Mouse (Mus musculus): Measurements from ENCODE around the gene Stab1. TPM values are rescaled to one million over a fixed set of nuclear protein-coding genes. Genes with fewer than 3 reads are reported as not detected.

Stab1 gene
- polyA plus RNA-seq, 1 experiment from 2014 or later = 76.1 TPM

DNA sequence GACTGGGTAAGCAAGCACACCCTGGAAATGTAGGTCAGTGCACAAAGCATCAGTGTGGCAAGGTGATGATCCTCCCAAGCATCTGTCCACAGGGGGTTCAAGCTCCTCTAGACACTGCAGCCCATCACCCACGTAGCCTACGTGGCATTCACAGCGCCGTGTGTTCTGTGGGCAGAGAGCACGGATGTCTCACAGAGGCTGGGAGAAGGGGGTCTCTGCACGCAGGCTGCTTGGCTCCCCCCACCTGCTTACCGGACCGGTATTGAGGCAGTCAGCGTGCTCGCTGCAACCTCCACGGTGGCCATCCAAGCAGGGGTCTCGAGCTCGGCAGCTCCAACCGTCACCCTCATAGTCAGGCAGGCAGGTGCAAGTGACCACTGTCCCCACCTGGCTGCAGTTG lies 27.4 kb downstream of the Stab1 start:
- Histone ChIP-seq H3K9ac (ENCODE audit: low read depth, low read length) (no peak overlapping the region), H3K36me3 (ENCODE audit: control insufficient read depth, insufficient read depth, low read length) (peaks cover 60% of the 10 kb centered on the region), H3K4me3 (ENCODE audit: low read depth, low read length) (no peak overlapping the region), H3K4me1 (ENCODE audit: control insufficient read depth, insufficient read depth, low read length) (no peaks in the 10 kb centered on the region), H3K27ac (replicated peaks; ENCODE audit: low read depth, low read length) (no peak overlapping the region), H3K4me2 (ENCODE audit: low read depth, low read length) (no peak overlapping the region), H3K9me3 (ENCODE audit: control insufficient read depth, low read length) (no peaks in the 10 kb centered on the region), H3K27me3 (replicated peaks; ENCODE audit: control insufficient read depth, insufficient read depth, low read length) (no peaks in the 10 kb centered on the region)
- ATAC-seq (ENCODE audit: low read depth) (no peak), DNase-seq (ENCODE audit: low spot score) (no peak)
- WGBS = 98% methylated on average over 14 of the region's 14 CpGs

DNA sequence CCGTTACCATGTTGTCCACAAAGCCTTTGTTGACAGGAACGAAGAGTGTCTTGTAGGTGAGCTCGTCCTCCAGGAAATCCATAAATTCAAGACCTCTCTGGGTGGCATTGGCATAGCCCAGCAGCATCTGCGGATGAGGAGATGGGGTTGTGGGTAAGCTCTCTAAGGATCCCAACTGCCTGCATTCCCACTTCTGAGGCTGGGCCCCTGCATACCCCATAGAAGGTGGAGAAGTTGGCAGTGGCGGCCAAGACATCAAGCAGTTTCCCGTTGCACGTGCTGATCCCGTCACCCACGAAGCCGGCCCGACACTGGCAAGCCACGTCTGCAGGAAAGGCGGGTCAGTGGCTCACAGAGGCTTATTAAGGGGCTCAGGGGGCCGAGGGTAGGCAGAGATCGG lies 28.3 kb downstream of the Stab1 start:
- Histone ChIP-seq H3K4me2 (ENCODE audit: low read depth, low read length) (no peak overlapping the region), H3K4me1 (ENCODE audit: control insufficient read depth, insufficient read depth, low read length) (no peaks in the 10 kb centered on the region), H3K36me3 (ENCODE audit: control insufficient read depth, insufficient read depth, low read length) (peaks cover 69% of the 10 kb centered on the region), H3K27ac (replicated peaks; ENCODE audit: low read depth, low read length) (no peak overlapping the region), H3K9me3 (ENCODE audit: control insufficient read depth, low read length) (no peaks in the 10 kb centered on the region), H3K27me3 (replicated peaks; ENCODE audit: control insufficient read depth, insufficient read depth, low read length) (no peaks in the 10 kb centered on the region), H3K9ac (ENCODE audit: low read depth, low read length) (no peak overlapping the region), H3K4me3 (ENCODE audit: low read depth, low read length) (no peak overlapping the region)
- ATAC-seq (ENCODE audit: low read depth) = no peak
- WGBS = 91% methylated on average over 15 of the region's 15 CpGs
- no peak for DNase-seq (ENCODE audit: low spot score)

DNA sequence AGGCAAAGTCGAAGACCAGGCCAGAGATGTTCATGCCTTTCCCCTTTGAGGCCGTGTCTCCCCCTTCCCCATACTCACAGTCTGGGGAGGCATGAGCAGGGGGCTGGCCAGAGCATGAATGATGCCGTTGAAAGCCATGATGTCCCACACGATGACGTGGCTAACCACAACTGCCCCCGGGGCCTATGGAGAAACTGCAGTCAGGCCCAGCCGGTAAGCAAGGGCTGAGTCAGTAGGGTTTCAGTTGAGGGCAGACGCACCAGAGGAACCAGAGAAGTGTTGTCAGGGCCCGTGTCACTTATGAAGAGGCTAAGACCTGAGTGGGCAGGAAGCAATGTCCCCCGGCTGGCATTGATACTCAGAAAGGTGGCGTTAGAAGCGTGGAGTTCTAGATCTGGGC lies 28.8 kb downstream of the Stab1 start:
- DNase-seq (ENCODE audit: low spot score) = no peak
- H3K36me3 ChIP-seq (ENCODE audit: control insufficient read depth, insufficient read depth, low read length) = peaks cover 74% of the 10 kb centered on the region

DNA sequence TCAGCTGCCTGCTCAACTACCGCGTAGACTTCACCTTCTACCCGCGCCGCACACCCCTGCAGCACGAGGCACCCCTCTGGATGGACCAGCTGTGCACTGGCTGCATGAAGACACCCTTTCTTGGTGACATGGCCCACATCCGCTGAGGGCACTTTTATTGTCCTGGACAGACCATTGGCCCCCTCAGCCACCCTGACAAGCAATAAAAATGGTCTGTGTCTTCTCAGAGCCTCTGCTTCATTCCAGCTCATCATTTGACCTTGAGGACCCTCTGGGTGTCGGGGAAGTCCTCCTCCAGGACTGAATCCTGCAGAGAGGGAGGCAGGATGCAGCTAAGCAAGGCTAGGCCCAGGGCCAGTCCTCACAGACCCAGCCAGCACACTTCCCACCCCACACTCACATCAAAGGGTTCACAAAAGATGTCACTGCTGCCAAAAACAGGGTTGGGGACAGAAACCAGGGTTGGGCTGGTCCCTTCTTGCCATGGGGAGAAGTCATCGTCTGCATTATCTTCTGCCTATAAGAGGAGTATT lies 29.5 kb downstream of the Stab1 start:
- Histone ChIP-seq H3K9ac (ENCODE audit: low read depth, low read length) (no peak overlapping the region), H3K27me3 (replicated peaks; ENCODE audit: control insufficient read depth, insufficient read depth, low read length) (no peaks in the 10 kb centered on the region), H3K9me3 (ENCODE audit: control insufficient read depth, low read length) (no peaks in the 10 kb centered on the region), H3K27ac (replicated peaks; ENCODE audit: low read depth, low read length) (no peak overlapping the region), H3K4me2 (ENCODE audit: low read depth, low read length) (no peak overlapping the region), H3K4me1 (ENCODE audit: control insufficient read depth, insufficient read depth, low read length) (peaks cover 8% of the 10 kb centered on the region), H3K4me3 (ENCODE audit: low read depth, low read length) (no peak overlapping the region), H3K36me3 (ENCODE audit: control insufficient read depth, insufficient read depth, low read length) (peaks cover 79% of the 10 kb centered on the region)
- WGBS = 89% methylated on average over 9 of the region's 9 CpGs
- no peak for ATAC-seq (ENCODE audit: low read depth)
- DNase-seq (ENCODE audit: low spot score) = no peak

More for the DNA sequence above, 28.8 kb downstream of the Stab1 start:
- WGBS = 81% methylated on average over 12 of the region's 12 CpGs
- Histone ChIP-seq H3K9ac (ENCODE audit: low read depth, low read length) (no peak overlapping the region), H3K4me3 (ENCODE audit: low read depth, low read length) (no peak overlapping the region), H3K4me2 (ENCODE audit: low read depth, low read length) (no peak overlapping the region), H3K27me3 (replicated peaks; ENCODE audit: control insufficient read depth, insufficient read depth, low read length) (no peaks in the 10 kb centered on the region), H3K9me3 (ENCODE audit: control insufficient read depth, low read length) (no peaks in the 10 kb centered on the region), H3K27ac (replicated peaks; ENCODE audit: low read depth, low read length) (no peak overlapping the region), H3K4me1 (ENCODE audit: control insufficient read depth, insufficient read depth, low read length) (0 out of 2 replicates have a peak, but pooled peaks cover under 1% of the 10 kb centered on the region)
- no peak for ATAC-seq (ENCODE audit: low read depth)

DNA sequence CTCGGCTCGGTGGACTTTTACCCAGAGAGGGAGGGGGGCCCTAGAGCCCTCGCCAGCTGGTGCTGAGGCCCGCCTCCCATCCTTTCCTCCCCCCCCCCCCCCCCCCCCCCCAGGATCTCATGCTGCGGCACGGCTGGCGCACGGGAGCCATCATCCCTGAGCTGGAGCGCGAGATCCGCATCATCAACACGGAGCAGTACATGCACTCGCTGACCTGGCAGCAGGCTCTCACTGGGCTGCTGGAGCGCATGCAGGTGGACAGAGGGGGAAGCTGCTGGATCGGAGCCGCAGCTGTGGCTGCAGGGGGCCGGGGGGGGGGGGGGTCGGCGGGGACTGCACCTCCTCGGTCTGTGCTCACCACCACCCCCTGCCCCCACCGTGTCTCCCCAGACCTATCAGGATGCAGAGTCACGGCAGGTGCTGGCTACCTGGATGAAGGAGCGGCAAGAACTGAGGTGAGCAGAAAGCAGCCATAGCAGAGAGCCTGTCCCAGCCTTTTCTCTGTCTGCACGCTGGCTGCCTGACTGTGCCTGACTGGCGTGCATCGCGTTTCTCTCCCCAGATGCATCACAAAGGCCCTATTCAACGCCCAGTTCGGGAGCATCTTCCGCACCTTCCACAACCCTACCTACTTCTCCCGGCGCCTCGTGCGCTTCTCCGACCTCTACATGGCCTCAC lies 30.1 kb downstream of the Stab1 start:
- Histone ChIP-seq H3K4me1 (ENCODE audit: control insufficient read depth, insufficient read depth, low read length) (peaks cover 13% of the 10 kb centered on the region), H3K9me3 (ENCODE audit: control insufficient read depth, low read length) (no peaks in the 10 kb centered on the region), H3K9ac (ENCODE audit: low read depth, low read length) (no peak overlapping the region), H3K4me2 (ENCODE audit: low read depth, low read length) (no peak overlapping the region), H3K36me3 (ENCODE audit: control insufficient read depth, insufficient read depth, low read length) (peaks cover 79% of the 10 kb centered on the region), H3K27ac (replicated peaks; ENCODE audit: low read depth, low read length) (no peak overlapping the region), H3K27me3 (replicated peaks; ENCODE audit: control insufficient read depth, insufficient read depth, low read length) (no peaks in the 10 kb centered on the region), H3K4me3 (ENCODE audit: low read depth, low read length) (no peak overlapping the region)
- ATAC-seq (ENCODE audit: low read depth) (no peak), DNase-seq (ENCODE audit: low spot score) (no peak)
- WGBS = 93% methylated on average over 18 of the region's 35 CpGs

DNA sequence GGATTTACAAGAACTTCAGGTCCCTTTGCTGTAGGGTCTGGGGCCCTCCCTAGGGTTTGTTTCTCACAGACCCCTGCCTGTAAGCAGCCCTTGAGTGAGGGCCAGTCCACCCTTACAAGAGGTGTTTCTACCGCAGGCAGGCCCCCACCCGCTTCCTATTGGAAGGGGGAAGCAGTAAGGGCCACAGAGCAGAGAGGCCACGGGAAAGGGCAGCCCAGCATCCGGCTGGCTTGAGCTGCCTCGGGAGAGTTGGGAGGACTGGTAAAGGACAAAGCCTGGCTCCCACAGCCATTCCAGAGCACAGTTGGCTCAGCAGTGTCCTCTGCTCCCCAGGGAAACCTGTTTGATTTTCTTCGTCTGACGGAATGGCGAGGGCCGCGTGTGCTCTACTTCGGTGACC lies 30.6 kb downstream of the Stab1 start:
- Histone ChIP-seq H3K4me1 (ENCODE audit: control insufficient read depth, insufficient read depth, low read length) (peaks cover 19% of the 10 kb centered on the region), H3K36me3 (ENCODE audit: control insufficient read depth, insufficient read depth, low read length) (peaks cover 79% of the 10 kb centered on the region), H3K4me2 (ENCODE audit: low read depth, low read length) (no peak overlapping the region), H3K4me3 (ENCODE audit: low read depth, low read length) (no peak overlapping the region), H3K27ac (replicated peaks; ENCODE audit: low read depth, low read length) (no peak overlapping the region), H3K9me3 (ENCODE audit: control insufficient read depth, low read length) (no peaks in the 10 kb centered on the region), H3K27me3 (replicated peaks; ENCODE audit: control insufficient read depth, insufficient read depth, low read length) (no peaks in the 10 kb centered on the region), H3K9ac (ENCODE audit: low read depth, low read length) (no peak overlapping the region)
- ATAC-seq (ENCODE audit: low read depth) (no peak), DNase-seq (ENCODE audit: low spot score) (no peak)
- 73% methylated on average over 11 of the region's 11 CpGs for WGBS

DNA sequence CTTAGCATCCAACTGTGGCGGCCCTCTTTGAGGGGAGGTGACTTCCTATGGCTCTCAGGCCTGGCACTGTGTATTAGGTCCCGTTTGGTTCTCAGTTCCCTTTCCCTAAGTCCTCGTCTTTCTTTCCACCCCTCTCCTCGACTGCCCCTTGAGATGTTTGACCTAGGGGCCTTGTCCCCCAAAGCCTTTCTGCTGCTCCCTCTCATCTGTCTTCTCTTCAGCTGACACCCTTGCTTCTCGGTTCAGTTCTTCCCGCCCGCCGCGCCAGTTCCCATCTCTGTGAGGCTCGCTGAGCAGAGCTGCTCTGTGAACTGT lies 31.2 kb downstream of the Stab1 start:
- 82% methylated on average over 10 of the region's 10 CpGs for WGBS
- Histone ChIP-seq H3K9ac (ENCODE audit: low read depth, low read length) (no peak overlapping the region), H3K4me2 (ENCODE audit: low read depth, low read length) (no peak overlapping the region), H3K27me3 (replicated peaks; ENCODE audit: control insufficient read depth, insufficient read depth, low read length) (no peaks in the 10 kb centered on the region), H3K27ac (replicated peaks; ENCODE audit: low read depth, low read length) (no peak overlapping the region), H3K4me3 (ENCODE audit: low read depth, low read length) (no peak overlapping the region), H3K36me3 (ENCODE audit: control insufficient read depth, insufficient read depth, low read length) (peaks cover 77% of the 10 kb centered on the region), H3K9me3 (ENCODE audit: control insufficient read depth, low read length) (no peaks in the 10 kb centered on the region), H3K4me1 (ENCODE audit: control insufficient read depth, insufficient read depth, low read length) (peaks cover 24% of the 10 kb centered on the region)
- no peak for ATAC-seq (ENCODE audit: low read depth)
- no peak for DNase-seq (ENCODE audit: low spot score)

DNA sequence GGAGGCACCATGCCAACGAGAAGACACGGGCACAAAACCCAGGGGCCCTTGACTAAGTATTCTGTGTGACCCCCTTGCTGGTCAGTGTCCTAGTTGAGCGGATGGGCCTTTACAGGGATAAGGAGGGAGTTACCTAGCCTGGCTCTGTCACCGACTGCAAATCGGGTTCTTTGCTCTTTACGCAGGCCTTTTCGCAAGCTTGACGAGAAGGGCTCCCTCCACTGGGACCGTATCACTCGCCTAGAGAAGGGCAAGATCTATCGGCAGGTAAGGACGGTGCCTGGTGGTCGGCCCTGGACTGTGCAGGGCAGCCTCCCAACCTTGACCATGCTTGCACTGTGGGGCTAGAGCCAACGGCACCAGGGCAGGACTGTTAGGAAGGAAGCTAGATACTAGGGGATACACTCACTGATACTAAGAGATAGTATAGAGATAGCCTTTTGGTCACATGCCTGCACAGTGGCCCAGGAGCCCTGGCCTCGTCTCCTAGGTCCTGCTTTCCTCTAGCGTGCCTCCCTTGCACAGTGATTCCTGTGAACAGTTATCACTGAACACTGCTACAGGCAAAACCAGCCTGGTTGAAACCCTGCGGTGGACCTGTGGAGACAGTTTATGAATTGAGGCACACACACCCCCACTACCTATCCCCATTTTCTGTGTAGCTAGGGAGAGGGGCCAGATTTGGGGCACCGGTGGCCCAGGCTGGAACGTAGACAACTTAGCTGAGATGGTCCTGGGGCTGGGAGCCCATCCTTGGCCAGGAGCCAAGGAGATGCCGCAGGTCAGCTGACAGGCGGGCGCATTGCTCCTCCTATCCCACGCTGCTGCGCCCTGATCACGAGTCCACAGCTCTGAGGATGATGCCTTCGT lies 31.8 kb downstream of the Stab1 start:
- no peak overlapping the region for H3K9ac ChIP-seq (ENCODE audit: low read depth, low read length)
- H3K9me3 ChIP-seq (ENCODE audit: control insufficient read depth, low read length) = no peaks in the 10 kb centered on the region
- no peak for ATAC-seq (ENCODE audit: low read depth)

More for the DNA sequence above, 31.8 kb downstream of the Stab1 start:
- H3K4me1 ChIP-seq (ENCODE audit: control insufficient read depth, insufficient read depth, low read length) = peaks cover 29% of the 10 kb centered on the region
- H3K4me3 ChIP-seq (ENCODE audit: low read depth, low read length) = no peak overlapping the region
- no peak overlapping the region for H3K4me2 ChIP-seq (ENCODE audit: low read depth, low read length)
- 90% methylated on average over 26 of the region's 26 CpGs for WGBS
- H3K27me3 ChIP-seq (replicated peaks; ENCODE audit: control insufficient read depth, insufficient read depth, low read length) = no peaks in the 10 kb centered on the region
- no peak for DNase-seq (ENCODE audit: low spot score)
- H3K27ac ChIP-seq (replicated peaks; ENCODE audit: low read depth, low read length) = no peak overlapping the region
- peaks cover 71% of the 10 kb centered on the region for H3K36me3 ChIP-seq (ENCODE audit: control insufficient read depth, insufficient read depth, low read length)

Data from embryonic facial prominence, embryonic 14.5 days (tissue).